Mouse (Mus musculus): ENCODE results near the gene Smox.

DNA sequence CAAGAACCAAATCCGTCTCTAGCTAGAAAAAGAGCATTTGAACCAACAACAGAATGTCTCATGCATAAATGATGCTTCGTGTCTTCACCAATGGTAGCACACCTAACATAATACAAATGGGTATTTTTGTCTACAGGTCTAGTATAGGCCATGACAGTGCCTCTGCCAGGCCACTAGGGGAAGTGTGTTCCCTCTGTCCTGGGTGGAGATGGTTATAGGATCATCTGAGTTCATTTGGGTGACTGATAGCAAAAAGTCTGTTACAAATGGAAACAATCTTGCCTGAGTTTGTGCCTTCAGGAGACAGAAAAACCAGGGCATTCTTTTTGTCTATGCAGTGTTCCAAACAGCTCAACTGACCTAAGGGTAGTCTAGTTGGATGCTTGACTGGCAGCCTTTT, 2.4 kb upstream of the Smox start:
- peak; percentile 88 for TF ChIP-seq CTCF (IDR thresholded peaks at IDR 0.05; ENCODE audit: low read depth)
- no peak for TF ChIP-seq EP300 (IDR thresholded peaks at IDR 0.05; ENCODE audit: low read depth)

All from liver, embryonic 14.5 days (tissue).